Mouse (Mus musculus) left cerebral cortex, adult 18-20 months (tissue): Measurements from ENCODE around the gene Igfbpl1. TPM values are rescaled to one million over a fixed set of nuclear protein-coding genes. Genes with fewer than 3 reads are reported as not detected.

Source experiments
- DNase-seq, 2 experiments: peaks; one replicate each; pipeline ENCODE4 v3.0.0; 2021 to 2022; ENCODE audit warnings: low spot score in 2 of 2, mixed read lengths in 1 of 2
- total RNA-seq, 2 experiments: library from RNA; stranded (reverse); gene quantifications; 2 replicates each; pipeline ENCODE4 v1.2.3; 2021

Gene Igfbpl1
- total RNA-seq, 2 experiments from 2014 or later = 0.51 TPM; not detected in 1

- DNase-seq = no peak
Observed at GRCm38 (mm10) chr4:45822781-45823575, 3.7 kb downstream of the Igfbpl1 start.

DNA sequence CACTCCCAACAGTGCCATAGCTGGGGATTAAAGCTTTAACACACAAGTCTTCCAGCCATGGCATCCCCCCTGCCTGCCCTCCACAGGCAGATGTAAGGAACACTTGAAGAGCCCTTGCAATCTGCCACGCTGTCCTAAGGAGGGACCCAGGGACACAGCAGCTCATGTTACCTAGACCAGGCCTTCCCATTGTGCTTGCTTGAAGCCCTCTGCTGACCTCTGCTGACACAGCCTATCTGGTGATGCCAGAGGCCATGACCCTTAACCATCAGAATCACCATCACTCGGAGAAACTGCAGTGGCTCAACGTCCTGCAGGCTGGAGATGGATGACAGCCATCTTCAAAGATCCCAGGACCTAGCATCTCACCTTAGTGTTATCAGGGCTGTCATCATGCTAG, 4.7 kb downstream of the Igfbpl1 start:
- no peak for DNase-seq

GRCm38 (mm10) chr4:45820074-45820830, 6.5 kb downstream of the Igfbpl1 start:
- peak; percentile 63 to 67 for DNase-seq

DNA sequence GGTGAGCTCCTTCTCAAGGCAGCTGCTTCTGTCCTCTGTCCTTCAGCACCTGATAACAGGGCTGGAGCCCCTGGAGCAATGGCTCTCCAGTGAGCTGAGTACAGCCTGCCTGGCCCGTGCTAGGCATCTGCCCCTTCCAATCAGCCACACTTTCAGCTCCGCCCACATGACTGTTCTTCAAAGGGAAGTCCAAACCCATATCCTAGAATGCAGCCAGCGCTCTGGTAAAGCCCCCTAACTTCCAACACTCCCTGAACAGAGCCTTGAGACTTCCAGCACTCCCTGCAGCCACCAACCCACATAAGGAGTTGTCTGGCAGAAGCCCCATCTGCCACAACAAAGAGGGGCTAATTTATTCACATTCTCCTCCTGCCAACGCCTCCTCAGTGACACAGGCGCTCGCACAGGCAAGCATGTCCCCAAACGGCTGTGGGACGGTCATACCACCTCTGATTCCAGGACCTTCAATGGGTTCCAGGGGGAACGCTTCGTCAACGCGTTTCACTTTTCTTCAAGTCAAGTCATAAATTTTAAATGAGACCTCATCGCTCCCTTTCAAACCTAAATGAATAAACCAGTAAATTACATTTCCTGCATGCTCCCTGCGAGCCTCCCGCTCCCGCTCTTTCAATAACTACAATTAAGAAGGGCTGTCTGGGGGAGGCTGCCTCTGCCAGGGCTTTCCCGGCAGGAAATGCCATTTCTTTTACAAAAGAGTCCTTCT, 7.4 kb downstream of the Igfbpl1 start:
- peak; percentile 18 to 48 for DNase-seq

- no peak for DNase-seq
Observed at GRCm38 (mm10) chr4:45818814-45819207, 7.9 kb downstream of the Igfbpl1 start.

- DNase-seq = peak; percentile 29 to 50
Observed at GRCm38 (mm10) chr4:45815542-45815941, 11.2 kb downstream of the Igfbpl1 start.

GRCm38 (mm10) chr4:45811250-45811649, 15.5 kb downstream of the Igfbpl1 start:
- no peak for DNase-seq

DNA sequence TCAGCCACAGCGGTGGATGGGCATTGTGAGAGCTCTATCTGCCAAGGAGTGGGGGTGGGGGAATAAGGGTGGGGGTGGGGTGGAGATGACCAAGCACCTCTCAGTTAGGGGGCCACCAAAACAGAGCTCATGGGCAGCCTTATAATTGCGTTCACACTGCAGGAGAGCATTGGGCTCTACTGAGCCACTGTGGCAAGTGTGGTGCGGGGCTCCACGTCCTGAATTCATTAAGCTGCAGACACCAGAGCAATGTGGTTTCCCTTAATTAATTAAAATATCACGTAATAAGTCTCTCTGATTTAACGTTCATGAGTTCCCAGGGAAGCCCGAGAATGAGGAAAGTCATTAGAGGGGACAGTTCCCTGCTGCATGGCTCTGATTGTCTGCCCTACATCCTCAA, 18.7 kb downstream of the Igfbpl1 start:
- no peak for DNase-seq

- DNase-seq = no peak
Observed at GRCm38 (mm10) chr4:45802900-45803299, 23.8 kb downstream of the Igfbpl1 start.

GRCm38 (mm10) chr4:45799956-45800537, 26.7 kb downstream of the Igfbpl1 start:
- DNase-seq = no peak

GRCm38 (mm10) chr4:45798964-45799363, 27.8 kb downstream of the Igfbpl1 start, which contains the start of gene Aldh1b1:
Gene Aldh1b1 (plus strand): TSS chr4:45799022.
- DNase-seq = peak; percentile 60 to 70

DNA sequence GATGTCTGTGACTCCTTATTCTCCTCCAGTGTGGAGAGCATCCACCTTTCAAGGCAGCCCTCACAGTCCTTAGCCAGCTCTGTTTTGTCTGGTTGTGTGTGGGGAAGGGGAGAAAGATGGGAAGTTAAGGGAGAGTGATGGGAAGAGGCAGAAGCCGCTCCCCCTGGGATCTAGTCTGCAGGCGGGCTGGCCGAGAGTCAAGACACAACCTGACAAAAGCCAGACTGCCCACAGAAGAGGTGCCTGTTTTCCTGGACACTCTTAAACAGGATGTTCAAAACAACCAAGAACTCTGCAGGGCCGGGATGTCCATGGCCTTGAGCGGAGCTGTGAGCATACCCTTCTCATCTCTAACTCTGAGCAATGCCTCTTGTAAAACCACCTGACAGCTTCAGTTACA, 30.0 kb downstream of the Igfbpl1 start:
- DNase-seq = no peak

DNA sequence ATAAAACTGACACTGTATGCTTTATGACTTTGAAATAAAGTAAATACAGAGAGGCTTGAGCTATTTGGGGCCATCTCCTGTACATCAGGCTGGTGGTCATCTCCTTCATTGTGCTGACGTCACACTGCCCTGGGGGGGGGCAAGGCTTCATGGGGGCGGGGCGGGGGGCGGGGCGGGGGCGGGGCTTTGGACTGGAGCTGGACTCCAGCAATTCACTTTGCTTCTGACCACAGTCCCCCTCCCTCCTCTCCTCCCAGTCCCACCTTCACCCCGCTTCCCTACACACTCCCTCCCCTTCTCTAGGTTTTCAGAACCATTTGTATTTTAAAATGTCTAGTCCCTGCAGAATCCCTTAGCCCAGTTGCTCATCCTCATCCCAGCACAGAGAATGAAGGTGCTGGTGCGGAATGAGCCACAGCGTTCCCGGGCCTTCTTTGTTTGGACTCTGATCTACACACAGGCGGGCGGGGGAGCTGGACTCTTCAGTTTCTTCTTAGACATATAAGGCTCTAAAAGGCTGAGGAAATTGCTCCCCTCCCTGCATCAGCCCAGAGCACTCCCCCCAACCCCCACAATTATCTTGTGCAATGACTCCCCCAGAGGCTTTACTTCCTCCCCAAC, 31.4 kb downstream of the Igfbpl1 start:
- no peak for DNase-seq

- DNase-seq = no peak
Observed at GRCm38 (mm10) chr4:45790018-45790417, 36.7 kb downstream of the Igfbpl1 start.

DNA sequence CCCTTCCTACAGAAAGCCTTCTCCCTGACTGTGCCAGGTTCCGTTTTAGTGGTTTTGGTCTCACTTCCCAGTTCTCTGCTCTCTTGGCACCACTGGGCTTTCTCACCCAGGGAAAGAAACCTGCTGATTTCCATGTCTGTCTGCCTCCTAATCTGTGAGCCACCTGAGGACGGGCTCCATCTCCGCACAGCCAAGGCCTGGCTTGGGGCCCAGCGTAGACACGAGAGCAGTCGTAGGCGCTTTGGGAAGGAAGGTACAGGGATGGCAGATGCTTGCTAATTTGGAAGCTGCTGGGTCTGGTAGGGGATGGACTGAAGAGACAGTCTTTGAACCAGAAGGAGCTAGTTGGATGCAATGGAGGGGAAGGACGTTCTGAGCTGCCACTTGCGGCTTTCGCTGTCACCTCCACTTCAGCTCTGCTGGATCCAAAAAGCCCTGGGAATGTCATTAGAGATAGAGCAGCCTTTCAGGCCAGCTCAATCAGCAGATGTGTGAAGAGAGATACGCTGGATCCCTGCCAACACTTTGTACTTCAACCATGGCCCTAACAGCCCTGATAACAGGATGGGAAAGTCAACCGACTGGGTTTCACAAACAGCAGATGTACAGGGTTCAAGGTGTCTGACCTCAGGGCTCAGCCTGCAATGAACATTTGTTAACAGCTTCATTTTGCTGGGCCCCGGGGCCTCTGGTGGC, 37.3 kb downstream of the Igfbpl1 start:
- peak; percentile 71 to 77 for DNase-seq

DNA sequence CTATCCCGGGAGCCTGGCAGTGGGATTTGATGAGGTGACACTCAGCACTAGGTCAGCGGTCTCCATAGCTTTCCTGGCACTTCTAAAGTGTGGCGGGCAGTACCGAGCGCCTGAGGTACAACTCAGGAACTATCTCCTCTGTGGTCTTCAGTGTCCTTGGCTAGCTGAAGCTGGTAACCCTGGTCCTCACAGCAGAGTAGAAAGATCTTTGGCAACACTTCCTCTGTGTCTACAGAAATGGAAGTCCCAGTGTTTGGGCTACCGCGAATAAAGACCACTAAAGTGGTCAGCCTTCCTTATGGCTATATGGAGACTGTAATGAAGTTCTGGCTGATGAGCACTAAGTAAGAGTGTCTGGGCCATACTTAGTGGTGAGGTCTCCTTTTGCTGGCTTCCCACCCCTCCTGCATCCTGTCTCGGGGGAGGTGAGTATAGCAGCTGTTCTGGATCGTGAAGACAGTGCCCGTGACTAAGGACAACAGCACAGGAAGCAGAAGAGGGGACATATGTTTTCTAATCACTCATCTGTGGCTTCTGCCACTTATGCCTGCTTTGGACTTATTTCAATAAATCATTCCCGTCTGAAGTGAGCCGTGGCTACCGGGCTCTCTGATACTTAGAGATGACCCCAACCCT, 38.2 kb downstream of the Igfbpl1 start:
- no peak for DNase-seq

DNA sequence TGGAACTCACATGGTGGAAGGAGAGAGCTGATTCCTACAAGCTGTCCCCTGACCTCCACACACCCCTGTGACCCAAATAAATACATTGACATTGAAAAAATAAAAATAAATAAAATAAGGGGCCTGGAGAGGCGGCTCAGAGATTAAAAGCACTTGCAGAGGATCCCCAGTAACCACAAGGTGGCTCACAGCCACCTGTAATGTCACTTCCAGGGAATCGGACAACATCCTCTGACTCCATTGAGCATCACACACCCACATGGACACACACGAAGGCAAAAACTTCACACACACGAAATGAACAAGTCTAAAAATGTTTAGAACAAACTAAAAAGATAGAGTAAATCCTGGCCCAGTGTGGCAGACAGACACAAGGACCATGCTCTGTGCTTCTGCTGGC, 40.0 kb downstream of the Igfbpl1 start:
- DNase-seq = no peak

- DNase-seq = no peak
Observed at GRCm38 (mm10) chr4:45785959-45786358, 40.8 kb downstream of the Igfbpl1 start.

- no peak for DNase-seq
Observed at GRCm38 (mm10) chr4:45783671-45784070, 43.1 kb downstream of the Igfbpl1 start.

- peak in 1 of 2 experiments; percentile 35 for DNase-seq
Observed at GRCm38 (mm10) chr4:45771619-45772018, 55.1 kb downstream of the Igfbpl1 start.
